Mouse (Mus musculus): Measurements from ENCODE around the gene Tnfsf4. TPM values are rescaled to one million over a fixed set of nuclear protein-coding genes. Genes with fewer than 3 reads are reported as not detected.

The Tnfsf4 gene
- polyA plus RNA-seq, 1 experiment from 2014 or later = not detected

DNA sequence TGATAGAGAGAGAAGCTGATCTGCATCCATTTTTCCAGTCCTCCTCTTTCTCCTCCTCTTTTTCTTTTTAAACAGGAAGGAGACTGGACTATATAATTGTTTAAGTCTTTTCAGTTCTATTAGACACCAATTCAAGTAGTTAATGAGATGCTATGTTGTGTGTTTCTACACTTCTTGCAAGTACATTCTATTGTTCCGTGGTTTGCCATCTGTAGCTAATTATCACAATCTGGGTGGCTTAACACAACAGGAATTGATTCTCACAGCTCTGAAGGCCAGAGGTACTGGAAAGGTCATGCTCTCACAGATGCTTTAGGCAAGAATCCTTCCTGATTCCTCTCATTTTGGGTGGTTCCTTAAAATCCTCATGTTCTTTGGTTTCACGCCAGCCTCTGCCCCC lies 7.9 kb downstream of the Tnfsf4 start:
- Histone ChIP-seq H3K4me3 (no peak overlapping the region), H3K4me2 (no peak overlapping the region), H3K4me1 (no peaks in the 10 kb centered on the region), H3K9me3 (replicated peaks) (no peaks in the 10 kb centered on the region), H3K27me3 (replicated peaks) (no peaks in the 10 kb centered on the region), H3K9ac (no peak overlapping the region), H3K36me3 (no peaks in the 10 kb centered on the region), H3K27ac (no peak overlapping the region)
- 48% methylated on average over 2 of the region's 2 CpGs for WGBS (ENCODE audit: insufficient replicate concordance)
- ATAC-seq = no peak

DNA sequence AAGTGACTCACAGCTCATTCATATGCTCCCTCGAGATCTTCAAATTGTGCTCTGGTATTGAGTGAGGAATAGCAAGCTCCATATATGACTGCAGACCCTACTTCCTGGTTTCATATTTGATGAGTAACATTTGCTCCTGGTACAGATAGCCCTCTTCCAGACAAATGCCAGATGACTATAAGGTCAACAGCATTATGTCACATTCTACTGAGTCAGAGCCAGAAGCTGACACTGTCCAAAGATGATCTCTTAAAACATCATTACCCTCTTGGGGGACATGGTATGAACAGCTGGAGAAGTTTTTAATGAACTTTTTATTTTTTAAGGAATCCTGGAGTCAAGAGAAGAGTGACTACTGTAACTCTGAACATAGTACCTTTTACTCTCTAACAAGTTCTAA lies 11.3 kb downstream of the Tnfsf4 start:
- H3K4me3 ChIP-seq = no peak overlapping the region
- no peak overlapping the region for H3K27ac ChIP-seq
- no peaks in the 10 kb centered on the region for H3K9me3 ChIP-seq (replicated peaks)
- WGBS (ENCODE audit: insufficient replicate concordance) = 54% methylated on average over 1 of the region's 1 CpGs
- no peaks in the 10 kb centered on the region for H3K36me3 ChIP-seq
- no peak for ATAC-seq
- H3K27me3 ChIP-seq (replicated peaks) = no peaks in the 10 kb centered on the region
- no peaks in the 10 kb centered on the region for H3K4me1 ChIP-seq
- no peak overlapping the region for H3K9ac ChIP-seq
- no peak overlapping the region for H3K4me2 ChIP-seq

DNA sequence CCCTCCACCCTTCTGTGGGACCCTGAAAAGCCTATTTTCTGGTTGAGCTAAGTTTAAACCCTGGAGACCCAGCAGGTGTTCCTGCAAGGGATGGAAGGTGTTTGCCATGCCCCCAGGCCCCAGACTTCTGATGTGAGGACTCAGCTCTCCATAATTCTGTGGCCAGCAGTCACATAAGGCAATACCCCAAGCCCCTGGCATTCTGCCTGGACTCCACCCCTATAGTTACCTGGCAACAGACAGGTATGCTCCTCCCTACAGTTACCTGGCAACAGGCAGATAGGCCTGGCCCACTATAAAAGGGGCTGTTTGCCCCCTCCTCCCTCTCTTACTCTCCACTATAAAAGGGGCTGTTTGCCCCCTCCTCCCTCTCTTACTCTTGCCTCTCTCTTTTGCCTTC lies 24.7 kb downstream of the Tnfsf4 start:
- no peak overlapping the region for H3K4me2 ChIP-seq
- H3K9me3 ChIP-seq (replicated peaks) = no peaks in the 10 kb centered on the region
- no peak for ATAC-seq

DNA sequence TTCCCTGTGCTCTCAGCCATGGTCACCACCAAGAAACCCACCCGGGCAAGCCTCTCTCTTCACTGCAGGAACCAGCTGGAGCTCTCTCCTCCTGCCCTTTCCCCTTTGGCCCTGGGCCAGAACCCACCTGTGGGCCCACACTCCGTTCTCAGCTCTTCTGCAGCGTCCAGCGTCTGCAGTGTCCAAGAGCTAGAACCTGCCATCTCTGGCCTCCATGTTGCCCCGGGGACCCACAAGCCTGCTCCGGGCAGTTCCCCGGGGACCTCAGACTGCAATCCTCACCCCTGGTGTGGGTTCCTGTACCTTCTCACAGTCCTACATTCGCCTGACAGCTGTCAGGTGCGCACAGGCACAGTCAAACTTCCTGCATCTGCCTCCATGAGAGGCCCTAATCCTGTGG lies 25.4 kb downstream of the Tnfsf4 start:
- no peaks in the 10 kb centered on the region for H3K9me3 ChIP-seq (replicated peaks)
- no peak overlapping the region for H3K4me2 ChIP-seq
- no peaks in the 10 kb centered on the region for H3K4me1 ChIP-seq
- no peaks in the 10 kb centered on the region for H3K27me3 ChIP-seq (replicated peaks)
- H3K27ac ChIP-seq = no peak overlapping the region
- no peak overlapping the region for H3K9ac ChIP-seq
- 72% methylated on average over 9 of the region's 9 CpGs for WGBS (ENCODE audit: insufficient replicate concordance)
- no peak overlapping the region for H3K4me3 ChIP-seq
- ATAC-seq = no peak
- H3K36me3 ChIP-seq = no peaks in the 10 kb centered on the region

More for the DNA sequence above, 24.7 kb downstream of the Tnfsf4 start:
- H3K9ac ChIP-seq = no peak overlapping the region
- H3K36me3 ChIP-seq = no peaks in the 10 kb centered on the region
- no peak overlapping the region for H3K27ac ChIP-seq
- H3K4me1 ChIP-seq = no peaks in the 10 kb centered on the region
- H3K4me3 ChIP-seq = no peak overlapping the region
- no peaks in the 10 kb centered on the region for H3K27me3 ChIP-seq (replicated peaks)

DNA sequence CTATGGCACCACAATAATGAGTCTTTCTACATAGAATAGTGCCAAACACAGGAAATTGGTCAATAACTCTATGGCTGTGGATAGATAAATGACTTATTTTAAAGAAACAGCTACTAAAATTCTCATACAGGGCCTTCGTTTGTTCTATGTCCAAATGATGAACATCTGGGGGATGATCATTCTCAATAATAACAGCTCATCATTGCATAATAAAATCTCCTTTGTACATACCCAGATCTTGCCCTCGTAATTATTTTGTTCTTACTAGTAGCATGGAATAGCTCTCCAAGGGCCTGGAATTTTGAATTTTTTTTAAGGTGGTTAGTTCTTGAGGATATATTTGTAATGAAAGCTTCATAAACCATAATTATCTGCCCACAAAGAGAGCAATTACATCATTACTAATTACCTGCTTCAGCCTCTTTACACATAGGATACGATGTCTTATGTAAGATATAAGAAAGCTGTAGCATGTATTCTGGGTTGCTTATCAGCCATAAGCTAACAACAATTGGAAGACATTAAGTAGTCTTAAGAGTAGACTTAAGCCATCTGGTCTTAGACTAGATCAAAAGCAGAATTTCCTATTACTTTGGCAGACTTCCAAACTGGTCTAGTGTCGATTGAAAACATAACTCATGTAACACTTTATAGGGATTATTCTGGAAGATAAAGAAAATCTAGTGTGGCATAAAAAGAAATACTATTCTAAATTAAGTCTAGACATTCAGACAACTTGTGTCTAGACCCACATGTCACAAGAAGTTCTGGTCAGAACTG lies 31.3 kb downstream of the Tnfsf4 start:
- H3K27me3 ChIP-seq (replicated peaks) = no peaks in the 10 kb centered on the region
- no peak overlapping the region for H3K9ac ChIP-seq
- WGBS (ENCODE audit: insufficient replicate concordance) = 63% methylated on average over 4 of the region's 4 CpGs
- H3K27ac ChIP-seq = no peak overlapping the region
- no peak overlapping the region for H3K4me2 ChIP-seq
- no peaks in the 10 kb centered on the region for H3K9me3 ChIP-seq (replicated peaks)
- H3K36me3 ChIP-seq = no peaks in the 10 kb centered on the region
- H3K4me3 ChIP-seq = no peak overlapping the region
- ATAC-seq = no peak
- H3K4me1 ChIP-seq = no peaks in the 10 kb centered on the region

DNA sequence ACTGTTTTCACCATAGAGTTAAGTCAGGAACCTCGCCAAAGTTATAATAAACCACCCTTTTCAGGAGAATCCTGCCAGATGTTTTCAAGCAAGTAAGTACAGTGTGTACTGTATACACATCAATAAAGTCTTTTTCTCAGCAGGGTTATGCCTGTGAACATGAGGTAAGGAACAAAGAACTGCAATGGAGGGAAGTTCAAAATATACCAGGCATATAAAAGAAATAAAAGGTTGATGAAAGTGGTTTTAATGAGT lies 31.8 kb downstream of the Tnfsf4 start:
- Histone ChIP-seq H3K4me3 (no peak overlapping the region), H3K4me2 (no peak overlapping the region), H3K27me3 (replicated peaks) (no peaks in the 10 kb centered on the region), H3K4me1 (no peaks in the 10 kb centered on the region), H3K27ac (no peak overlapping the region), H3K36me3 (no peaks in the 10 kb centered on the region), H3K9me3 (replicated peaks) (no peaks in the 10 kb centered on the region), H3K9ac (no peak overlapping the region)
- no peak for ATAC-seq
- WGBS (ENCODE audit: insufficient replicate concordance) = 61% methylated on average over 1 of the region's 1 CpGs

DNA sequence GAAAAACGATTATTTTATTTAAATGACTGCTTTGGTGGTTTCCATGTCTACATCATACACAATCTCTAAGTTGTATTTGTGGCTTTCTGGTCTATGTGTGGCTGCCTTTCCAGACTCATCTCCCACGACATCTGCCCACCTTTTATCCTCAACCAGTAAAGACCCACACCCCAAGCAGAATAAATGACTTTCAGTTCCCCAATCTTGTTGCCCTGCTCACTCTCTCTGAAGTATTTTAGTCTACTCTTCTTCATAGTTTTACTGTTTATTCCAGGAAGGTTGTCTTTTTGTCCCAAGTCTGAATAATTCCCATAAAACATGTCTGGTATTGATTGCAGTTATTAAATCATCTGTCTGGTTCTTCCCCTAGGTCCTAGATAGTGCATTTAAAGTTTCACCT lies 40.6 kb downstream of the Tnfsf4 start:
- Histone ChIP-seq H3K4me3 (no peak overlapping the region), H3K27me3 (replicated peaks) (no peaks in the 10 kb centered on the region), H3K9me3 (replicated peaks) (no peaks in the 10 kb centered on the region), H3K36me3 (no peaks in the 10 kb centered on the region), H3K9ac (no peak overlapping the region), H3K27ac (no peak overlapping the region), H3K4me1 (no peaks in the 10 kb centered on the region), H3K4me2 (no peak overlapping the region)
- 37% methylated on average over 2 of the region's 2 CpGs for WGBS (ENCODE audit: insufficient replicate concordance)
- ATAC-seq = no peak

DNA sequence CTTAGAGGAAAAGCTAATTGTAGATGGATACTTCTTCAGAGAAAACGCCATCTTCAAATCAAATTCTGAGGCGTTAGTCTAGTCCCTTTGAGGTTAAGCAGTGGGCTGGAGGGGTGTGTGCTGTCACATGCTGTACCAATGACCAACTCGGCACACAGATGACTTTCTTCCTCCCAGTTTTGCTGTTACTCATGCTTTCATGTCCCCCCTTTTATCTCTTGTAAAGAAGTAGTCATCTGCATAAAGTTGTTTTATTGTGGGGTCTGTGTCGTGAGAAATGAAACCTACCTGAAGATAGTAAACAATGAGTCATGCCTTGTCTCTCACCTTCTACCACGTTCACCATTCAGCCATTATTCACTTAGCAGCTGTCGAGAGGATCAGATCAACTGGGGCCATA lies 41.3 kb downstream of the Tnfsf4 start:
- Histone ChIP-seq H3K27ac (no peak overlapping the region), H3K4me3 (no peak overlapping the region), H3K9ac (no peak overlapping the region), H3K4me1 (no peaks in the 10 kb centered on the region), H3K9me3 (replicated peaks) (no peaks in the 10 kb centered on the region), H3K4me2 (no peak overlapping the region), H3K27me3 (replicated peaks) (no peaks in the 10 kb centered on the region), H3K36me3 (no peaks in the 10 kb centered on the region)
- WGBS (ENCODE audit: insufficient replicate concordance) = 55% methylated on average over 6 of the region's 6 CpGs
- ATAC-seq = no peak

DNA sequence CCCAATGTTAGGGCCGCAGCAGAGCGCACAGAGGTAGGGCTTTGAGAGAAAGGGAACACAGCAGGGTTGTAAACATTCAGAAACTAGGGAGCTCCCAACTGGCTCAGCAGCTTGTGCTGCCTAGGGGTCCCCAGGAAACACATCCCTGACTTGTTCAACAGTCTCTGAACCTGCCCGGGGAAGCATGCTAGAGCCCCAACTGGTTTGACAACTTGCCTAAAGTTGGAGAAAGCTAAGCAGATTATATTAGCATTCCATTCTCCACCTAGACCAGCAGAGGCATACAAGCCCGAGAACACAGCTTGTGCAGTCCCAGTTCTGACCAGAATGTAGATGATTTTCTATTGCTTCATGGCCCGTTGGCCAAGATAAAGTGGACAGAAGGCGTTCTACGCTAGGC lies 49.6 kb downstream of the Tnfsf4 start:
- Histone ChIP-seq H3K9ac (no peak overlapping the region), H3K9me3 (replicated peaks) (no peaks in the 10 kb centered on the region), H3K36me3 (no peaks in the 10 kb centered on the region), H3K4me1 (no peaks in the 10 kb centered on the region), H3K27ac (no peak overlapping the region), H3K4me2 (no peak overlapping the region), H3K27me3 (replicated peaks) (no peaks in the 10 kb centered on the region), H3K4me3 (no peak overlapping the region)
- 69% methylated on average over 7 of the region's 7 CpGs for WGBS (ENCODE audit: insufficient replicate concordance)
- ATAC-seq = no peak

DNA sequence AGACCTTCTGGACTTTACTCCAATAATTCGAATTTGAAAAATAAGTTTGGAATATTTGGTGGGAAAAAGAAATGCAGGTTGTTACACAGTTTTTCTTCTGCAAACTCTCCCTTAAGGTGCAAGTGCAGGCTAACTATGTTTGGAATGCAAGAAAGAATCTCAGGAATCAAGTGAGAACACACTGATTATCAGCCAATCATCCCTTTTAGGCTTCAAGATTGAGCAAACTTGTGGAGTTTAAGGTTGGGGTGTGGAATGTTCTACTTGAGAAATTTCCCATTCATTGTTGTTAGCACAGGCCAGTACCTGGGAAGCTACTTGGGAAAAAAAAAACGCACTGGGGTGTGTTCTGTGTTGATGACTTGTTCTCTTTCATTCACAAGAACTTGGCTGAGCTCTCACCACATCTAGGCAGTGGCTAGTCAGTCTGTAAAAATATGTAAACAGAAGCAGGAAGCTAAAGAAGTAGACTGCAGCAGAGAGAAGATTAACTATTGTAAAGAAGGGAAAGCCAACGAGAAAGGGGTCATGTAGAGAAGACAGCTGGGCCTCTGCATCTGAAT lies 56.6 kb downstream of the Tnfsf4 start:
- no peak overlapping the region for H3K4me2 ChIP-seq
- H3K36me3 ChIP-seq = no peaks in the 10 kb centered on the region
- no peaks in the 10 kb centered on the region for H3K4me1 ChIP-seq
- H3K27me3 ChIP-seq (replicated peaks) = no peaks in the 10 kb centered on the region
- no peaks in the 10 kb centered on the region for H3K9me3 ChIP-seq (replicated peaks)
- H3K4me3 ChIP-seq = no peak overlapping the region
- ATAC-seq = no peak
- WGBS (ENCODE audit: insufficient replicate concordance) = 26% methylated on average over 3 of the region's 3 CpGs
- H3K9ac ChIP-seq = no peak overlapping the region
- no peak overlapping the region for H3K27ac ChIP-seq

DNA sequence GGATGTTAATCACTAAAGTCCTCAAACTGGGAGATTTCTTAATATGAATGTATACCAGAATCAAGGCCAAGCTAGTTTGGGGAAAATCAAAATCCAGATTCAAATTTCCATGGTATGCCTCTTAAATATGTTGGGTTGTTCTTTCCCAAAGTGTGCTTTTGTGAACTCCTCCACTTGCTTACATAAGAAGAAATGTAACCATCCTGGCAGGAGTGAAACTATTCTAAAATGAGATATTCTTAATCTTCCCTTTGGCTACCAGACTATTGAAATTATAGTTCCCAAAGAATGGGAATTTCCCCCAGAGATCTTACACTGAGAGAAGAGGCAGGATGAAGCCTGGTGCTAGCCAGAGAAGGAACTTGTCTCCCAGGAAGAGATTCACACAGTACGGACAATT lies 57.0 kb downstream of the Tnfsf4 start:
- H3K27me3 ChIP-seq (replicated peaks) = no peaks in the 10 kb centered on the region
- no peaks in the 10 kb centered on the region for H3K9me3 ChIP-seq (replicated peaks)

DNA sequence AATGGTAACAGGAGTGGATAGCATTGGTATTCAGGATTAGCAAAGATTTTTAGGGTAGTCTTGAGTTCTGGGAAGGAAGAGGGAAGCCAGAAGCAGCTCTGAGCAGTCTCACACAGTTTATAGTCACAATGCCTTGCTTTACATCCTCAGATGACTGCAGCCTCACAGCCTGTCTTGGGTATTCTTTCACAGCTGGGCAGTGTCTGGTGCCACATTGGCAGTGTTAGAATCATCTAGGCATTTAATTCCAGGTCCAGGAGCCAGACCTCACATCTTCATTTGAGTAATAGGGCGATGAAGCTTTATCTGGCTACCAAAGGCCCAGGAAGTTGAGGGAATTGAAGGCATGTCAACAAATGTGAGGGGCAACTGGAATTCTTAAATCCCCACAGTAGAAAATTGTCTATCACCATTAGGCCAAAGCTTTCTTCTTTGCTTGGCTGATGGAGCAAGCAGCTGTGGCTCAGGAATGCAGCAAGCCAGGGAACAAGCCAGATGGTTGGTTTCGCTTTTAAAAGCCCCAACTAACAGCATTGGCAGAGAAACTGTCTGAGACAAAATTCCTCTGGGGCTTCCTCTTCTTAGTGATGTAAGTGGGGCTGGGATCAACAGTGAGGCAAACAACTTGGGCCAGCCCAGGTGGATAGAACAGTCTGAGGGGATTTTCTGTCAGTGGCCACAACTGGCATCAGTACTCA lies 68.3 kb downstream of the Tnfsf4 start:
- WGBS (ENCODE audit: insufficient replicate concordance) = 50% methylated on average over 2 of the region's 2 CpGs

More for the DNA sequence above, 57.0 kb downstream of the Tnfsf4 start:
- no peak overlapping the region for H3K4me3 ChIP-seq
- no peak overlapping the region for H3K4me2 ChIP-seq
- no peak overlapping the region for H3K9ac ChIP-seq
- no peaks in the 10 kb centered on the region for H3K4me1 ChIP-seq
- H3K36me3 ChIP-seq = no peaks in the 10 kb centered on the region
- 73% methylated on average over 1 of the region's 1 CpGs for WGBS (ENCODE audit: insufficient replicate concordance)
- no peak overlapping the region for H3K27ac ChIP-seq
- ATAC-seq = no peak

More for the DNA sequence above, 68.3 kb downstream of the Tnfsf4 start:
- no peak for ATAC-seq
- no peaks in the 10 kb centered on the region for H3K27me3 ChIP-seq (replicated peaks)
- no peak overlapping the region for H3K4me3 ChIP-seq
- H3K36me3 ChIP-seq = no peaks in the 10 kb centered on the region
- H3K27ac ChIP-seq = no peak overlapping the region
- no peak overlapping the region for H3K4me2 ChIP-seq
- no peak overlapping the region for H3K9ac ChIP-seq
- no peaks in the 10 kb centered on the region for H3K4me1 ChIP-seq
- H3K9me3 ChIP-seq (replicated peaks) = no peaks in the 10 kb centered on the region
